Mouse (Mus musculus) fibroblast of lung, adult 2 months (primary cell): Measurements from ENCODE around the gene Grm1.

Source experiments
- DNase-seq: peaks from one replicate; pipeline ENCODE4 v3.0.0-alpha.2; 2011; ENCODE audit warnings: low read depth

Grm1 gene

DNA sequence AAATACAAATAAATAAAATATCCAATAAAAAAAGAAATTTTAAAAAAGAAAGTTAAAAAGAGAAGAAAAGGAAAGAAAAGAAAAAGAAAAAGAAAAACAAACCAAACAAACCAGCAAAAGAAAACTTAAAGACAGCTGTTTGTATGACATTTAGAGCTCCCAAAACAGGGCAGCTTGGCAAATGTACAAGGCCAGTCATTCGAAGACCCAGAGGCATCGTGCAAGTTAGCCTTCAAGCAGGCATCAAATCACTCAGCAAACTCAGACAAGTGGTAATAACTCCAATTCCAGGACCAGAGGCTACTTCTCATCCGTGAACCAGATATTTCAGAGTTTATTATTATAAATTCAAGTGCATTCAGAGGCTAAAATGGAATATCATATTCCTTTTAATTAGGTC lies 355.7 kb downstream of the Grm1 start:
- DNase-seq = no peak

DNA sequence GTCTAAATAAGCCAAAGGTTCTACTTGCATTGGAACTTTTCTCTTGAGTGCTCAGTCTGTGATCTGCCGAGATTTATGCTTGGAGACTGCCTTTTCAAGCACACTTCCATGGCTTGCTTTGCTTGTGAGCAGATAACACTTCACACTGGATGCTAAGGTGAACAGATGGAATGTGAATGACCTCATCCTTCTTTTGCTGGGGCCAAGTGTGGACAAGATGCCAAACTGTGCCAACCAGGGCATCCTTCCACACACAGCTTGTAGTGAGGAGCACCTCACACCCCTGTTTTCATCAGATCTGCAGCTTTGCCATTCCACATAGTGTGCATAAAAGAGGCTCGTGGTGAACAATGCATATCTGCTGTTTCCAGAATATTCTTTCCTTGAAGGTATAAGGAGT lies 371.3 kb downstream of the Grm1 start:
- no peak for DNase-seq

DNA sequence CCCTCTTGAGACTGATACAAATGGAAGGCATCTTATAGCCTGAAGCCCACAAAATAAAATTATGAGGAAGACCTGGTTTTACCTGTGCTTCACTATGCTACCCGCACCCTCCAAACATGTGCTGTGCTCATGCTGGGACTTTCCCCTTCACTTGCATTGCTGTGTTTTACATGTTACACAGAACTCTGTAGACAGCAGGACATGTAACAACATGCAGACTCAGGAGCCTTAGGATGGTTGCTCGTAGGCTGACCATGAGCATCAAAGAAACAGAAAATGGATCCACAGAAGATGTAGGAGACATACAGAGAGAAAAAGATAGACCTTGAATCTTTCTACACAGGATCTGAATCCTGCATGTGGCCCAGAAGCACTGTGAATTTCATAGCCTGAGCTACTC lies 371.8 kb downstream of the Grm1 start:
- no peak for DNase-seq

DNA sequence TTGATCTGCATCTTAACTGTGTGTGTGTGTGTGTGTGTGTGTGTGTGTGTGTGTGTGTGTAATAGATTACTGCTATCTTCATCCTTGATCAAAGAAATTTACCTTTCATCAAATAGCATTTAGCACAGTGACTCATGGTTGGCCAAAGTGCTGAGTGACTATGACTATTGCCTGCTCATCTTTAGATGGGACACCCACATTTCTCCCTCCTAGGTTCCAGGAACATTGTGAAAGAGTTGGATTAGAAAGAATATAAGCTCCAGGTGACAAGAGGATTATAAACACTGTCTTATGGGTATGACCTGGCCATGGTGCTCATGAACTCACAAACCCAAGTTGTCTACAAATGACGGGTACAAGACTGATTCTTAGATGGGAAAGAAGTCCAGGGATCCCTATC lies 374.1 kb downstream of the Grm1 start:
- DNase-seq = no peak

DNA sequence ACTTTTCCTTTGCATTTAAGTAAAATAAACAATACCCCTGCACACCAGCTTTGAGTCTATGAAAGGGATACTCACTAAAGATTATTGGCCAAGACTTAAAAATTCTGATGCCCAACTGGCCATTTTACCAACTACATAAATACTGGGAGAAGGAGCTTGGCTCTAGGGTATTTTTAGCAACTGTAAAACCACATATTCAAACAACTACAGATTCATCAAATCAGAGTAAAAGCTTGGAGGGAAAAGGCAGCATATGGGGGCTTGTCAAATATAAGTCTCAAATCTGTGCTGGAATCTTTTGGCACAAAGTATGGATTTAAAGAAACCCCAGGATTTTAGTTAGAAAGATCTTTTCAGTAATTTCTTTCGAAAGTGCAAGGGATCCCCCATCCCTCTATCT lies 380.8 kb downstream of the Grm1 start:
- no peak for DNase-seq

DNA sequence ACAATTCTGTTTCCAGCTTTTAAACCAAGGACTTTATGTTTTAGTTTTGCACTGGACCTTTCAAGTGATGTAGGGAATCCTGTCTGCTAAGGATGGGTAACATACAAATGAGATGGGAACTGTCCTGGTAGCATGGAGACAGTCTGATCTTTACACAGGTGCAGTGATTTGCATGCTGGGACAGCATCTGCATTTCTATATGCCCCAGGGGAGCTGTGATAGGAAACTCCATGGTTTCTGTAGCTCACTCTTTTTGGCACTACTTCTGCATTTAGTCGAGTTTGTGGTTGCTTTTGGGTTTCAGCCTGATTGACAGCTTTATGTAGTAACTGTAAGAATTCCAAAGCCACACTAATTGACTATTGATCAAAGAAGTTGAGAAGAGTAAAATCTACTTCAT lies 381.3 kb downstream of the Grm1 start:
- no peak for DNase-seq

DNA sequence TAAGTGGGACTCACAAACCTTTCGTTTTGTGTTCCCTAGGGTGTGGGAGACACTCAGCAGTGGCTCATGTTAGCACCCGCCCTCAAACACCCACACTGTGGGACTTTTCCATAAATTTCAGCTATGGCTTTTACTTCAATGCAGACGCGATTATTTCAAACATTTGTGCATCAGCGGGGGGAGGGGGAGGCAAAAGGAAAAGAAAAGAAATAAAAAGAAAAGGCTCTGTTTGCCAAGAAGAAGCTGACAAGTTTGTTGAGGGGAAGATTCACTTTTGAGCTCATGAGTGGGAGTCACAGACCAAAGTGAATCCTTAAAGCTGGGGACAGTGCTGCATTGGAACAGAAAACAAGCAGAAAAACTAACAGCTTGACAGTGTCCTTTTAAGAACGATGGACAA lies 384.7 kb downstream of the Grm1 start:
- DNase-seq = no peak

DNA sequence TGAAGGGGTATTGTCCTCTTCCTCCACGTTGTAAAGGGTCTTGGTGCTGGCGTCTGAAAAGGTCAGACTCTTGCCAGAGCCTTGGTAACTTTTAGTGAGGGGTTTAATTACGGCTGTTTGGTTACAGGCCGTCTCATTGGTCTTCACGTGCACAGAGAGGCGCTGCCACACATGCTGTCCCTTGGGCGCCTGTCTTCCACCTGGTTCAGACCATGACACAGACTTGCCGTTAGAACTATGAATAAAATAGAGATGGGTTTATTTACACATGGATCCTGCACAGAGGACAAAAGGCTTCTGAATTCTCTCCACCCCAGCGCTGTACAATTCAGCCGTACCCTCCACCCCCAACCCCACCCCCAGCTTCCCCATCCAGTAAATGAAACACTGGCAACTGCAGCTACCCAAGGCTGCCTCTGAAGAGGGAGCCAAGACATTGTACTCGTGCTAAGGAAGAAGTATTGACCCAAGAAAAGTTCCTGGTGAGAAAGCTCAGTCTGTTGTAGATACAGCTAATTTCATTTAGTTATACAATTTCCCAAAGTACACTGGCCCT lies 392.4 kb downstream of the Grm1 start:
- DNase-seq = no peak

DNA sequence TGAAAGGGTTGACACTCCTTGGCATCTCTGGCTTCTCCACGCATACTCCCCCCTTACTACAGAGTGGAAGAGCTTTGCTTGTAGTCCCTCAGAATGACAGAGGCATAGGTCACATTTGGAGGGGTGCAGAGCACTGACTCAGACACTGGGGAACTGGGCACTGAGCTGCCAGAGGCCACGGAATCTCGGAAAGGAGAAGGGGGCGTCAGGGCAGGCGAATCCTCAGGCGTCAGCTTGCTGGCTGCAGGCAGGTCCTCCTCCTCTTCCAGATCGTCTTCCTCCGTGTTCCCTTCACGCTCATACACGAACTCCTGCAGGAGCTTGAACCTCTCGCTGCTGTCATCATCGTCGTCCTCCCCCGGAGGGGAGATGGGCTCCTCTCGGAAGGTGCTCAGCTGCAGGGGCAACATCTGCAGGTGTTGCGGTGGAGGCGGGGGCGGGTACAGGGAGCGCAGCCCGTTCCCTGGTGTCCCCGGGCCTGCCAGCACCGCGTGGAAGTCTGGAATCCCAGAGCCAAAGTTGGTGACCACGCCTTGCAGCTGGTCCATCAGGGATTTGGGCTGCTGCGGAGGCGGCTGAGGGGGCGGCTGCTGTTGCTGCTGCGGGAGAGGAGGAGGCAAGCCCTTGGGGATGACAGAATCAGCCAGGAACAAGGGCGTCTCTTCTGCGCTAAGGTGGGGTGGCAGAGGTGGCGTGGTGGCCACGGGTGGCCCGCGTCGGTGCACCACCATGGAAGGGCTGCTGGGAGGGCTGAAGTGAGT lies 393.1 kb downstream of the Grm1 start:
- DNase-seq = no peak

DNA sequence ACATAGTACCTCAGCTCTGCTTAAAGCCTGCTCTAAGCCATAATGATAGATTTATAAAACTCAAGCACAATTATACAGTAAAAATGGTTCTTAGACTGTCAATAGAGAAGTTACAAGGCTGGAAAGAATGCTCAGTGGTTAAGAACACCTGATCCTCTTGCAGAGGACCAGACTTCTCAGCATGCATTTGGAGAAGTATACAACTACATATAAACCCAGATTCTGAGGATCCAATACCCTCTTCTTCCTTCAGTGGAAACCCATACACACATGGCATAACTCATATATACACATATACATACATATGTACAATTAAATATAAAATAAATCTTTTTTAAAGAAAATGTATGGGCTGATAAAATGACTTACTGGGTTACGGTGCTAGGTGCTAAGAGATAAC lies 401.1 kb downstream of the Grm1 start, which contains the start of gene Gm10944:
Gm10944 (plus strand) TSS at position 301 of the 400 bp plus-strand sequence.
- no peak for DNase-seq

DNA sequence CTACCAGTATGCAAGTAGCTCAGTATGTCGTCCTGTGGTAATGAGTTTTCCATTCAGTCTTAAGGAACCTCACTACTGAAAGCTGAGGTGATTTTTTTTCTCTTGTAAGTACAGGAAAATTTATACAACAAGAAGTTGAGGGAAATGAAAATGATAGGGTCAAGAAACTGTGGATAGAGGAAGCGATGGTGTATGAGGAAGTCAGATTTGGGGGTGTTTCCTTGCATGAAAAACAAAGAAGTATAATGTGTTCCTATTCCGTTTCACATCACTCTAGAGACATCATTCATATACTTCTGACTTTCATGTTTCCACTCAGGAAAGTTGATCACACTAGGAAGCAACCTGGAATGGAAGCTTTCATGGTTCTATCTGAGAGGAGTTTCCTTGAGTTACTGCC lies 422.2 kb downstream of the Grm1 start:
- DNase-seq = no peak

DNA sequence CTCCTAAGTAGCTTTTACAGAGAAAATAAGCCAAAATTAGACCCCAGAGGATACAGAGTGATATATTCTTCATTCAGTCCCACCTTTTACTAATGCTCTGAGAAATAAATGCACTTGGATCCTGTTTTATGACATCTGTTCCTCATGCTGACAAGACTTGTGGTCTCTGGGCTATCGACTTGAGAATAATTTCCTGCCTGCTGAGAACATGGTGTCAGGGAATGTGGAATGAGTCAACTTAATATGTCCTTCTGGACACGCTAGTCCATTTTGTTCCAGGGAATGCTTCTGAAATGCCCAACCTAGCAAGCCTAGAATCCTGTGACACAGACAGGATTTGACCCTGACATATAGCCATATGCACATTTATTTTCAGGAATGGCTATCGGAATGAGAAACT lies 423.0 kb downstream of the Grm1 start:
- DNase-seq = no peak

DNA sequence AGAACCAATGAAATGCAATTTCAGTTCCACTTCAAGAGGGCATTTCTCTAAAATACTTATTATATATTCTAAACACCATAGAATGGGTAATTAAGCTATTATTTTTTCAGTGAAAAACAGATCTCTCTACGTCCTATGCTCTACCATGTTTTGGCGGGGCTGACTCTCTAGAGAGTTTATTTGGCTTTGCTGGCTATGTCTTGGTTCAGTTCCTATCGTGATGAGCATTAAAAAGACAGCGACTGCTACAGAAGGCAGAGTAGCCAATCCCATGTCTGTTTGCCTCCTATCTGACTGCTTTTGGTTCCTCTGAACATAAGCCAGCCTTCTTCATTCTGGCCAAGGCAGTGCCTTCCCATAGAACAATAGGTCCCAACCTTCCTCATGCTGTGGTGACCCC lies 425.5 kb downstream of the Grm1 start:
- no peak for DNase-seq

DNA sequence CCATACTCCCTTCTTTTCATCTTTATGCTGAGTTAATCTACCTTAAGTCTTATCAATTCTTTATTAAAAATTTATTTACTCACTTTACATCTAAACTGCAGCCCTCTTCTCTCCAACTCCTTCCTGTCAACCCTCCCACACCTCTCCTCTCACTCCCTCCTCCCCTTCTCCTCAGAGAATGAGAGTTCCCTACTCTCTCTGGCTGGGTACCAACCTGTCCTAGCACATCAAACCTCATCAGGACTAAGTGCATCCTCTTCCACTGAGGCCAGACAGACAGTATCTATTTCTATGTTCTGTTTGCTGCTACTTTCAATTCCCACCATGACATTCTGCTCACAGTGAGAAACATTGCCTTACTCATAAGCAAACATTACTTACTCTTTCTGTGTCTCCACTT lies 426.2 kb downstream of the Grm1 start:
- no peak for DNase-seq
